Mouse (Mus musculus) MEL (cell line): ENCODE results near the gene Notch2. TPM values are rescaled to one million over a fixed set of nuclear protein-coding genes. Genes with fewer than 3 reads are reported as not detected.

Experiments
- DNase-seq: peaks from one replicate; pipeline ENCODE4 v3.0.0; 2011; ENCODE audit warnings: low read depth, low spot score
- H3K27ac ChIP-seq: 2 replicates; pipeline ENCODE4 v1.5.1; 2012; ENCODE audit warnings: low read depth, mild to moderate bottlenecking, control low read depth, low read length, moderate library complexity; ENCODE audit not compliant: control insufficient read depth
- H3K27me3 ChIP-seq, 2 experiments: fragments of 150-350 bp in 1 of 2; sonication (generic) in 1 of 2; 2 replicates each; pipeline ENCODE4 v1.6.1; 2012; ENCODE audit warnings: low read length in 2 of 2, mild to moderate bottlenecking in 2 of 2, improper control_type of control experiment in 1 of 2, moderate library complexity in 1 of 2; ENCODE audit not compliant: insufficient read depth in 2 of 2, control insufficient read depth in 1 of 2
- H3K36me3 ChIP-seq, 2 experiments: 2 replicates each; pipeline ENCODE4 v1.6.1; 2012 to 2014; ENCODE audit warnings: low read length in 2 of 2, improper control_type of control experiment in 1 of 2, inconsistent platforms in 1 of 2, mild to moderate bottlenecking in 1 of 2; ENCODE audit not compliant: insufficient read depth in 2 of 2, control insufficient read depth in 1 of 2
- H3K4me1 ChIP-seq, 2 experiments: fragments of 150-350 bp in 1 of 2; sonication (generic) in 1 of 2; 2 replicates each; pipeline ENCODE4 v1.6.1; 2012; ENCODE audit warnings: low read length in 2 of 2, improper control_type of control experiment in 1 of 2, mild to moderate bottlenecking in 1 of 2; ENCODE audit not compliant: insufficient read depth in 2 of 2, control insufficient read depth in 1 of 2
- H3K4me3 ChIP-seq, 2 experiments: fragments of 150-350 bp in 1 of 2; sonication (generic) in 1 of 2; 2 replicates each; pipeline ENCODE4 v1.5.1; 2012; ENCODE audit warnings: low read depth in 2 of 2, low read length in 2 of 2, mild to moderate bottlenecking in 2 of 2, moderate library complexity in 2 of 2, control low read depth in 1 of 2, improper control_type of control experiment in 1 of 2; ENCODE audit not compliant: control insufficient read depth in 1 of 2, insufficient read depth in 1 of 2
- H3K79me2 ChIP-seq: 2 replicates; pipeline ENCODE4 v1.6.1; 2012; ENCODE audit warnings: mild to moderate bottlenecking, low read length, moderate library complexity; ENCODE audit not compliant: control insufficient read depth, poor library complexity, insufficient read depth
- H3K9ac ChIP-seq: 2 replicates; pipeline ENCODE4 v1.6.1; 2012; ENCODE audit warnings: low read depth, mild to moderate bottlenecking, control low read depth, low read length, moderate library complexity; ENCODE audit not compliant: control insufficient read depth, poor library complexity, severe bottlenecking
- H3K9me3 ChIP-seq: fragments of 150-350 bp; sonication (generic); replicated peaks from 2 replicates; pipeline ENCODE4 v1.6.1; 2012; ENCODE audit warnings: mild to moderate bottlenecking, low read length, improper control_type of control experiment, moderate library complexity; ENCODE audit not compliant: insufficient read depth
- BHLHE40 ChIP-seq: IDR thresholded peaks from 2 replicates; pipeline ENCODE4 v1.6.1; 2012; ENCODE audit warnings: low read depth, mild to moderate bottlenecking, inconsistent platforms, low read length, improper control_type of control experiment, borderline replicate concordance
- CHD2 ChIP-seq: IDR thresholded peaks from 2 replicates; pipeline ENCODE4 v1.6.1; 2011; ENCODE audit warnings: low read length, improper control_type of control experiment
- CTCF ChIP-seq, 3 experiments: IDR thresholded peaks in 2 of 3; conservative IDR thresholded peaks in 1 of 3; 2 replicates each; pipeline ENCODE4 v1.5.1; 2011 to 2012; ENCODE audit warnings: low read length in 3 of 3, low read depth in 2 of 3, mild to moderate bottlenecking in 2 of 3, improper control_type of control experiment in 1 of 3, inconsistent platforms in 1 of 3, mixed read lengths in 1 of 3, moderate library complexity in 1 of 3; ENCODE audit not compliant: control insufficient read depth in 1 of 3, insufficient read depth in 1 of 3, poor library complexity in 1 of 3, severe bottlenecking in 1 of 3
- ELF1 ChIP-seq: IDR thresholded peaks from 2 replicates; pipeline ENCODE4 v1.6.1; 2014; ENCODE audit warnings: low read depth, mild to moderate bottlenecking, inconsistent platforms, low read length, improper control_type of control experiment, moderate library complexity
- GABPA ChIP-seq: IDR thresholded peaks from 2 replicates; pipeline ENCODE4 v1.6.1; 2012; ENCODE audit warnings: low read depth, mild to moderate bottlenecking, inconsistent platforms, low read length, improper control_type of control experiment, moderate library complexity
- HCFC1 ChIP-seq: IDR thresholded peaks from 2 replicates; pipeline ENCODE4 v1.6.1; 2012; ENCODE audit warnings: low read depth, mild to moderate bottlenecking, inconsistent platforms, low read length, improper control_type of control experiment, moderate library complexity
- JUND ChIP-seq: IDR thresholded peaks from 2 replicates; pipeline ENCODE4 v1.6.1; 2011; ENCODE audit warnings: low read depth, mild to moderate bottlenecking, improper control_type of control experiment, low read length
- KAT2A ChIP-seq: conservative IDR thresholded peaks from 2 replicates; pipeline ENCODE4 v1.6.1; 2012; ENCODE audit warnings: low read depth, low read length, improper control_type of control experiment, inconsistent platforms
- MAFK ChIP-seq: IDR thresholded peaks from 2 replicates; pipeline ENCODE4 v1.6.1; 2011; ENCODE audit warnings: low read depth, mild to moderate bottlenecking, low read length, improper control_type of control experiment, borderline replicate concordance
- MAX ChIP-seq: IDR thresholded peaks from 2 replicates; pipeline ENCODE4 v1.6.1; 2011; ENCODE audit warnings: low read length, improper control_type of control experiment
- MEF2A ChIP-seq: IDR thresholded peaks from 2 replicates; pipeline ENCODE4 v1.6.1; 2014; ENCODE audit warnings: low read depth, mild to moderate bottlenecking, inconsistent platforms, low read length, improper control_type of control experiment; ENCODE audit not compliant: poor library complexity, insufficient replicate concordance, severe bottlenecking; ENCODE audit errors: extremely low read depth
- NELFE ChIP-seq: IDR thresholded peaks from 2 replicates; pipeline ENCODE4 v1.6.1; 2011; ENCODE audit warnings: low read depth, low read length, improper control_type of control experiment
- POLR2A ChIP-seq, 2 experiments: IDR thresholded peaks; 2 replicates each; pipeline ENCODE4 v1.6.1; 2011 to 2012; ENCODE audit warnings: low read length in 2 of 2, mild to moderate bottlenecking in 2 of 2, control low read depth in 1 of 2, improper control_type of control experiment in 1 of 2, low read depth in 1 of 2, moderate library complexity in 1 of 2; ENCODE audit not compliant: control insufficient read depth in 1 of 2, insufficient read depth in 1 of 2, poor library complexity in 1 of 2
- POLR2AphosphoS2 ChIP-seq: IDR thresholded peaks from 2 replicates; pipeline ENCODE4 v1.6.1; 2011; ENCODE audit warnings: low read length, improper control_type of control experiment
- RCOR1 ChIP-seq: IDR thresholded peaks from 2 replicates; pipeline ENCODE4 v1.6.1; 2012; ENCODE audit warnings: low read depth, mild to moderate bottlenecking, inconsistent platforms, low read length, improper control_type of control experiment
- TAL1 ChIP-seq: IDR thresholded peaks from 2 replicates; pipeline ENCODE4 v1.6.1; 2012; ENCODE audit warnings: mild to moderate bottlenecking, inconsistent platforms, low read length, moderate library complexity, mixed read lengths
- TCF12 ChIP-seq: IDR thresholded peaks from 2 replicates; pipeline ENCODE4 v1.6.1; 2014; ENCODE audit warnings: low read depth, mild to moderate bottlenecking, inconsistent platforms, low read length, improper control_type of control experiment, moderate library complexity
- USF2 ChIP-seq, 2 experiments: IDR thresholded peaks; 2 replicates each; pipeline ENCODE4 v1.6.1; 2011 to 2012; ENCODE audit warnings: improper control_type of control experiment in 2 of 2, low read length in 2 of 2, borderline replicate concordance in 1 of 2, inconsistent platforms in 1 of 2, low read depth in 1 of 2, mild to moderate bottlenecking in 1 of 2; ENCODE audit not compliant: insufficient read depth in 1 of 2
- ZNF384 ChIP-seq: IDR thresholded peaks from 2 replicates; pipeline ENCODE4 v1.6.1; 2012; ENCODE audit warnings: low read depth, mild to moderate bottlenecking, inconsistent platforms, low read length, improper control_type of control experiment
- polyA plus RNA-seq, 2 experiments: library from polyadenylated mRNA; stranded (reverse) in 1 of 2; unstranded in 1 of 2; fragments of >175 nt in 1 of 2; fragments of >200 nt in 1 of 2; gene quantifications; 2 replicates each; pipeline versions ENCODE4 v1.2.1 to v1.2.4; 2012; ENCODE audit warnings: low replicate concordance in 2 of 2, low read depth in 1 of 2; ENCODE audit not compliant: insufficient read length in 2 of 2, insufficient read depth in 1 of 2, missing spikeins in 1 of 2
- total RNA-seq: library from RNA; depleted of rRNA; stranded (reverse); fragments of 300-350 nt; gene quantifications from 2 replicates; pipeline ENCODE4 v1.2.3, GENCODE M21; 2012

Gene Notch2
- total and polyA plus RNA-seq, 3 experiments, result 16.2 to 36.6 (median 16.6) TPM

GRCm38 (mm10) chr3:98082188-98082587 is 68.9 kb downstream of the Notch2 start (continued):
- TF ChIP-seq USF2 (IDR thresholded peaks at IDR 0.05; ENCODE audit: borderline replicate concordance in 1 of 2, insufficient read depth in 1 of 2, low read depth in 1 of 2, low read length in 2 of 2) (no peak), ZNF384 (peak; percentile 77), MAX (peak; percentile 84), POLR2AphosphoS2 (no peak), RCOR1 (peak; percentile 38; the same call in 1 of the 2 replicates), CHD2 (0 out of 2 replicates have a peak, but pooled peaks have one; percentile 9), KAT2A (no peak; the same call in 1 of the 2 replicates), POLR2A (IDR thresholded peaks at IDR 0.05; ENCODE audit: control insufficient read depth in 1 of 2, insufficient read depth in 1 of 2, low read depth in 1 of 2, low read length in 2 of 2, poor library complexity in 1 of 2) (no peak), MEF2A (no peak), JUND (no peak), CTCF (IDR thresholded peaks at IDR 0.05 in 2 of 3, conservative IDR thresholded peaks at IDR 0.05 in 1 of 3; ENCODE audit: control insufficient read depth in 1 of 3, insufficient read depth in 1 of 3, low read depth in 2 of 3, low read length in 3 of 3, poor library complexity in 1 of 3, severe bottlenecking in 1 of 3) (no peak), NELFE (no peak), HCFC1 (no peak), ELF1 (no peak)

DNA sequence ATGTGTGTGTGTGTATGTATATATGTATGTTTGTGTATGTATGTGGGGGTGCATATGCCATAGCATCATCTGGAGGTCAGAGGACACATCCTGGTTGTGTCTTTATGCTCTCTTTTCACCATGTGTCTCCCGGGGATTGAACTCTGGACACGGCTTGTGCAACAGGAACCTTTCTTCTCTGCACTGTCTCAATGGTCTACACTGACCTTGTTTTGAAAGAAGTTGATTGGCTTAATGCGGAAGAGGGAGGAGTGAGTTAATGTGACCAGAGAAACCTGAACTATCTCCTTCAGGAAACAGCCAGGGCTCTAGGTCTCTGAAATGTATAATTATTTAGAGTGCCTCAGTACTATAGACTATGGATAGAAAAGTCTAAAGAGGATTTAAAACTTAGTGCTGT is 69.6 kb downstream of the Notch2 start:
- H3K27me3 ChIP-seq, result no peaks in the 10 kb centered on the region
- no peak for DNase-seq
- H3K27ac ChIP-seq, result no peak overlapping the region
- TF ChIP-seq HCFC1 (no peak), GABPA (no peak), TAL1 (no peak), JUND (no peak), BHLHE40 (no peak), TCF12 (no peak), MAFK (no peak), KAT2A (no peak), POLR2AphosphoS2 (no peak)
- H3K9ac ChIP-seq, result no peak overlapping the region
- no peaks in the 10 kb centered on the region for H3K79me2 ChIP-seq
- no peaks in the 10 kb centered on the region for H3K9me3 ChIP-seq
- peaks cover 0 to 49% of the 10 kb centered on the region in 2 experiments for H3K36me3 ChIP-seq
- H3K4me3 ChIP-seq, result no peak overlapping the region
- peaks cover 38 to 49% of the 10 kb centered on the region in 2 experiments for H3K4me1 ChIP-seq
